Mouse (Mus musculus): ENCODE measurements around the gene Tmem140.

DNA sequence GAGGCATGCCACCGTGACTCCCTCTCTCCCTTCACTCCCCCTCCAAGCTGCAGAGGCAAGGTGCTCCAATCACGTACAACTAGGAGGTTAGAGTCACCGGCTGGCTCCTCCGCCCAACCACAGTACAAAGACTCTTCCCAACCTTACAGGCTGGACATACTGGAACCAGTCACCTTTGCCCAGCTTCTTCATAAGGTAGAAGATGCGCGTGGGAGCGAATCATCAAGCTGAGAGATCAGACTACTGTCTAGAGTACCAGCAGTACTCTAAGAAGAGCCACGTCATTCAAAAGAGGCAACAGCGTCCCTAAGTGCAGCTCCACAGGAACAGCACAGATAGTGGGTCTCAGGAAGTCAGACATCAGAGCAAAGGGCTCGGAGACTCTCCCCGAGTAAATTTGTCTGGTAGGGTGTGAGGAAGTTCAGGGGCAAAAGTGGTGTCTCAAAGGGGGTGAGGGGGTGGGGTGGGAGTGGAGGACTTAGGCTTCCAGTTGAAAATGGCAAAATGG lies 1.3 kb upstream of the Tmem140 start:
- no peak for TF ChIP-seq POLR2A (IDR thresholded peaks at IDR 0.05; ENCODE audit: low read depth, low read length)
- TF ChIP-seq CTCF (IDR thresholded peaks at IDR 0.05; ENCODE audit: borderline replicate concordance, insufficient read depth, low read length): no peak
